Mouse (Mus musculus) heart, postnatal 0 days (tissue): Measurements from ENCODE around the gene Gadd45a. TPM values are rescaled to one million over a fixed set of nuclear protein-coding genes. Genes with fewer than 3 reads are reported as not detected.

Source experiments
- ATAC-seq: fragments of 200-750 bp; cut with Nextera tagmentation; 2 replicates; pipeline ENCODE4 v1.8.0; 2017; ENCODE audit warnings: low read depth, moderate number of reproducible peaks, moderate library complexity; ENCODE audit not compliant: insufficient read depth
- DNase-seq: peaks from one replicate; pipeline ENCODE4 v3.0.0-alpha.2; 2016; ENCODE audit warnings: low spot score
- H3K27ac ChIP-seq: fragments of 300-500 bp; sonication (generic); 2 replicates; pipeline ENCODE4 v1.5.1; 2014; ENCODE audit warnings: low read depth, mild to moderate bottlenecking
- H3K27me3 ChIP-seq: fragments of 300-500 bp; sonication (generic); 2 replicates; pipeline ENCODE4 v1.6.1; 2014; ENCODE audit warnings: low read length, mixed read lengths; ENCODE audit not compliant: control insufficient read depth, insufficient read depth
- H3K36me3 ChIP-seq: fragments of 300-500 bp; sonication (generic); replicated peaks from 2 replicates; pipeline ENCODE4 v1.6.1; 2014; ENCODE audit warnings: low read length, mixed read lengths; ENCODE audit not compliant: control insufficient read depth, insufficient read depth
- H3K4me1 ChIP-seq: fragments of 300-500 bp; sonication (generic); 2 replicates; pipeline ENCODE4 v1.6.1; 2014; ENCODE audit warnings: antibody characterized with exemption; ENCODE audit not compliant: control insufficient read depth, insufficient read depth
- H3K4me2 ChIP-seq: fragments of 300-500 bp; sonication (generic); 2 replicates; pipeline ENCODE4 v1.6.1; 2014; ENCODE audit warnings: low read depth, mild to moderate bottlenecking, low read length, moderate library complexity
- H3K4me3 ChIP-seq: fragments of 300-500 bp; sonication (generic); 2 replicates; pipeline ENCODE4 v1.5.1; 2014; ENCODE audit warnings: low read depth, low read length
- H3K9ac ChIP-seq: fragments of 300-500 bp; sonication (generic); replicated peaks from 2 replicates; pipeline ENCODE4 v1.6.1; 2014; ENCODE audit warnings: low read depth, low read length, mixed read lengths
- H3K9me3 ChIP-seq: fragments of 300-500 bp; sonication (generic); replicated peaks from 2 replicates; pipeline ENCODE4 v1.6.1; 2016; ENCODE audit warnings: low read length; ENCODE audit not compliant: control insufficient read depth
- CTCF ChIP-seq: IDR thresholded peaks from 2 replicates; pipeline ENCODE4 v1.5.1; 2016; ENCODE audit warnings: antibody characterized with exemption, control low read depth, low read depth
- EP300 ChIP-seq: IDR thresholded peaks from 2 replicates; pipeline ENCODE4 v1.6.1; 2016; ENCODE audit warnings: antibody characterized with exemption, low read depth
- WGBS: fragments of 180-500 bp; shearing (Covaris S2); extraction: QIAGEN DNeasy Blood & Tissue Kit; methylation state at CpG from one replicate; pipeline ENCODE4 v1.1.7; 2014; 5-methylcytosine and 5-hydroxymethylcytosine counted together
- polyA plus RNA-seq: library from polyadenylated mRNA; unstranded; fragments of >200 nt; fragmentation: Nextera tagmentation; extraction: Ambion mirVana; gene quantifications from 2 replicates; pipeline ENCODE4 v1.2.1, GENCODE M21; 2015
- total RNA-seq: library from RNA; depleted of rRNA; stranded (reverse); fragments of >200 nt; gene quantifications from 2 replicates; pipeline ENCODE4 v1.2.3, GENCODE M21; 2014; ENCODE audit warnings: low replicate concordance

Gene Gadd45a
- total and polyA plus RNA-seq, 2 experiments from 2014 or later = 13.2 to 14.5 TPM

DNA sequence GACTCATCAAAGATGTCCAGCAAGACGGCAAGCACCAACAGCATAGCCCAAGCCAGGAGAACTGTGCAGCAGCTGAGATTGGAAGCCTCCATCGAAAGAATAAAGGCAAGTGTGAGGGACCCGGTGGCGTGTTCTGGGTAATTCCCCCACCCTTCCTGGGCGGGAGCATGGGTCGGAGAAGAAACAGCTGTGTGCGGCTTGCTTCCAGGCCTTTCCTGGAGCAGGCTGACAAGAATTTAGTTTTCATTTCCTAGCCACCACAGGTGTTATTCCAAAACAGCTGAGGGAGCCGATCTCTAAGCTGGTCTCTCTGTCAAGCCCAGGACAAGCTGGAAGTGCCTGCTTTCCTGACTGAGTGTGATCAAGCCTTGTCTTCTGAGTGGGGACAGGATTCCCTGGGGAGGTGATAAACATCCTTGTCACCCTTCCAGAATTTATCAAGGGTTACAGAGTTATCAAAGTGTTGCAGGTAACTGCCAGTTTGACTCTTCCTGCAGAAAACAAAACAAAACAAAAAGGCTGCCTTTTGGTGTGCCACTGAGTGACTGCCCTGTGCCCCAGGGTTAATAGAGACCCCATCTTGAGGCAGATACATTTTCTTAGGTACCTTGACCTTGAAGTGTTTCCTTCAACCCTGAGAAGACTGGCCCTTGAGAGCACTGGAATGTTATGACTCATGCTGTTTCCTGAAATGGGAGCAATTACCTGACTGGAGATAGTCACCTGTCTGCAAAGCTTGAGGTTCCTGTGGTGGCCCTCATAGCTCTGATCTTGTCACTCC lies 21.3 kb downstream of the Gadd45a start:
- Histone ChIP-seq H3K9me3 (no peaks in the 10 kb centered on the region), H3K36me3 (no peaks in the 10 kb centered on the region; the same call in 1 of the 2 replicates), H3K4me2 (no peak overlapping the region), H3K9ac (no peak overlapping the region; the same call in 1 of the 2 replicates), H3K27me3 (no peaks in the 10 kb centered on the region), H3K4me3 (no peak overlapping the region), H3K4me1 (peaks cover 5% of the 10 kb centered on the region; the same call in 1 of the 2 replicates), H3K27ac (no peak overlapping the region)
- 49% methylated on average over 8 of the region's 8 CpGs for WGBS
- ATAC-seq (no peak), DNase-seq (no peak)
- no peak for TF ChIP-seq CTCF
- TF ChIP-seq EP300 = no peak

DNA sequence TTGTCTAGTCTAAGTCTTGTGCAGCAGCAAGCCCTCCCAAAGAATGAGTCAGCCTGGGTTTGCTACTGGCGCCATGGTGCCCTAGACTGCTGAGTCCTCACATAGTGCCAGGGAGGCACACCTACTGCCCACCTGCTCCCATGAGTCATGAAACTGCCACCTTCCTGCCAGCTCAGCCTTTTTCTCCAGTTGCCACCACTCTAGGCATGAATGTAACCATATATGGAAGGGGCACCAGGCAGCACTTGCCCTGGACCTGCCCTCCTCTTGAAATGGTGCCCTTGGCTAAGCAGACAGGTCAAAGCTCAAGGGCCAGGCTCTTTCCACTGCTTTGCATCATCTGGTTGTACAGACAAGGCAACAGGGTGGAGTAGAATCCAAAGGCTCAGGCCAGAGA lies 22.6 kb downstream of the Gadd45a start:
- H3K4me3 ChIP-seq = no peak overlapping the region
- H3K9me3 ChIP-seq = no peaks in the 10 kb centered on the region
- DNase-seq (no peak), ATAC-seq (no peak)
- peaks cover 5% of the 10 kb centered on the region; the same call in 1 of the 2 replicates for H3K4me1 ChIP-seq
- 100% methylated on average over 1 of the region's 1 CpGs for WGBS
- no peaks in the 10 kb centered on the region for H3K27me3 ChIP-seq
- no peak overlapping the region for H3K9ac ChIP-seq
- H3K4me2 ChIP-seq = no peak overlapping the region
- no peak for TF ChIP-seq EP300
- TF ChIP-seq CTCF = no peak
- no peaks in the 10 kb centered on the region; the same call in 1 of the 2 replicates for H3K36me3 ChIP-seq
- no peak overlapping the region for H3K27ac ChIP-seq

- no peak overlapping the region for H3K4me3 ChIP-seq
- no peak overlapping the region for H3K4me2 ChIP-seq
- ATAC-seq = no peak
- no peaks in the 10 kb centered on the region for H3K9me3 ChIP-seq
- TF ChIP-seq EP300 = no peak
- TF ChIP-seq CTCF = no peak
- H3K27ac ChIP-seq = no peak overlapping the region
- no peak overlapping the region for H3K9ac ChIP-seq
- WGBS = 85% methylated on average over 9 of the region's 9 CpGs
- H3K4me1 ChIP-seq = peaks cover 5% of the 10 kb centered on the region; the same call in 1 of the 2 replicates
- no peaks in the 10 kb centered on the region; the same call in 1 of the 2 replicates for H3K36me3 ChIP-seq
- no peak for DNase-seq
- no peaks in the 10 kb centered on the region for H3K27me3 ChIP-seq
Observed at GRCm38 (mm10) chr6:67013949-67014678, 23.1 kb downstream of the Gadd45a start.

DNA sequence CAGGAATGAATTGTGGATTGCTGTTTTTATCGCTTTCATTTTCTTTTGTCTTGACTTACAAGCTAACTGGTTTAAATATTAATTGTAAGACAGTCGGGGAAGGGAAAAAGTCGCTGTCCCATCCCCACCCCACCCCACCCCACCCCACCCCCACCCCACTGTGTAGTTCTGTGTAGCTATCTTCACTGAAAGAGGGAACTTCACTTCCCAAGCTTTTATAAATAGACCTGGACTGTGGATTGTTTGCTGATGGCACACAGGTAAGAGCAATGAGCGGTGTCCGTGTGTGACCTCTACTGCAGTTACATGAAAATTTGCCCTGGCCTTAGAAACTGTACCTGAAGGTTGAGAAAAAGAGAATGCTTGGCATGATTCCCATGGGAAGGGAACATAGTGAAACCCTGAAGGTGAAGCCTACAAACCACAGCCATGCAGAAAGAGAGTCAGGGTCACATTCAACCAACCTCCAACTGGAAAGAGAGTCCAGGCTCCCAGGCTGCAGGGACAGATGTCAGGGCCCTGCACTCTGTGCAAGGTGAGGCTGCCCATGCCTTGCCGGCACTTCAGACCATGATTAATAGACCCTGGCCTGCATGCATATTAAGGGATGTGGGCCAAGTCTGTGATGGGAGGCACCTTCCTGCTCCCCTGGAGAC lies 23.8 kb downstream of the Gadd45a start:
- H3K27ac ChIP-seq = no peak overlapping the region
- 82% methylated on average over 6 of the region's 6 CpGs for WGBS
- DNase-seq = no peak
- H3K27me3 ChIP-seq = no peaks in the 10 kb centered on the region
- H3K4me2 ChIP-seq = no peak overlapping the region
- peaks cover 5% of the 10 kb centered on the region; the same call in 1 of the 2 replicates for H3K4me1 ChIP-seq
- no peaks in the 10 kb centered on the region; the same call in 1 of the 2 replicates for H3K36me3 ChIP-seq
- H3K9ac ChIP-seq = no peak overlapping the region
- no peak for ATAC-seq
- H3K4me3 ChIP-seq = no peak overlapping the region
- H3K9me3 ChIP-seq = no peaks in the 10 kb centered on the region
- TF ChIP-seq EP300 (no peak), CTCF (no peak)

- no peaks in the 10 kb centered on the region for H3K27me3 ChIP-seq
- no peak overlapping the region for H3K27ac ChIP-seq
- no peak for DNase-seq
- no peak for ATAC-seq
- no peak for TF ChIP-seq CTCF
- no peak for TF ChIP-seq EP300
- no peaks in the 10 kb centered on the region for H3K36me3 ChIP-seq
- no peak overlapping the region for H3K9ac ChIP-seq
- no peak overlapping the region for H3K4me2 ChIP-seq
- no peaks in the 10 kb centered on the region for H3K9me3 ChIP-seq
- H3K4me1 ChIP-seq = peaks cover 5% of the 10 kb centered on the region; the same call in 1 of the 2 replicates
- H3K4me3 ChIP-seq = no peak overlapping the region
Observed at GRCm38 (mm10) chr6:67011217-67011518, 26.1 kb downstream of the Gadd45a start.
